Mouse (Mus musculus): Measurements from ENCODE around the gene Crxos. TPM values are rescaled to one million over a fixed set of nuclear protein-coding genes. Genes with fewer than 3 reads are reported as not detected.
"Not testable (repeated sequence)": the region's sequence is repeated elsewhere in the genome, so short reads cannot be mapped to it uniquely, and the experiment has no call there.

Crxos gene
- polyA plus RNA-seq, 1 experiment from 2014 or later: not detected

DNA sequence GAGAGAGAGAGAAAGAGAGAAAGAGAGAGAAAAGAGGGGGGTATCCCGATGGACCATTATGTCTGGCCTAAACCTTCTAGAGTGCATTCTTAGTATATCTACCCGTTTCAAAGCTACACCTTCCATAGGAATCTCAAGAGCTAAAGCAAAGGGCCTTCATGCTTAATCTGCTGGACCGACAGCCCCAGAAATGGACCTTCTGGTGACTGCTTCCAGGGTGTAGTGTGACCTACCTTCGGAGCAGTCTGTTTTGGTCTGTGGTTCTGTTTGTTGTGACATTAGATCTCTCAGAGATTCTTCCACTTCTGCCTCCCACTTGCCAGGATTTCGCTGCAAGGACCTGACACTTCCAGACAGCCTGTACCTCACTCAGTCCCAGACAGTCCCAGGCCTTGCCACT lies 28.1 kb downstream of the Crxos start:
- DNase-seq (ENCODE audit: low spot score): no peak
- Histone ChIP-seq H3K9me3 (replicated peaks) (no peaks in the 10 kb centered on the region), H3K27ac (no peak overlapping the region), H3K4me1 (0 out of 2 replicates have a peak, but pooled peaks cover 3% of the 10 kb centered on the region), H3K4me3 (no peak overlapping the region), H3K36me3 (no peaks in the 10 kb centered on the region), H3K27me3 (ENCODE audit: low read depth, poor library complexity, severe bottlenecking) (no peaks in the 10 kb centered on the region)
- 85% methylated on average over 5 of the region's 5 CpGs for WGBS

- 0 out of 2 replicates have a peak, but pooled peaks cover 3% of the 10 kb centered on the region for H3K4me1 ChIP-seq
- H3K36me3 ChIP-seq: peaks cover 11% of the 10 kb centered on the region
- H3K27me3 ChIP-seq (ENCODE audit: low read depth, poor library complexity, severe bottlenecking): no peaks in the 10 kb centered on the region
- H3K27ac ChIP-seq: no peak overlapping the region
- H3K4me3 ChIP-seq: no peak overlapping the region
- WGBS: 2% methylated on average over 4 of the region's 4 CpGs
- no peaks in the 10 kb centered on the region for H3K9me3 ChIP-seq (replicated peaks)
- DNase-seq (ENCODE audit: low spot score): peak; percentile 89
Observed at GRCm38 (mm10) chr7:15912183-15912582, 29.8 kb downstream of the Crxos start.

GRCm38 (mm10) chr7:15914252-15914651 lies 31.8 kb downstream of the Crxos start:
- H3K9me3 ChIP-seq (replicated peaks): no peaks in the 10 kb centered on the region
- peaks cover 32% of the 10 kb centered on the region for H3K36me3 ChIP-seq
- DNase-seq (ENCODE audit: low spot score): peak; percentile 52
- H3K4me3 ChIP-seq: no peak overlapping the region
- no peak overlapping the region for H3K27ac ChIP-seq
- H3K27me3 ChIP-seq (ENCODE audit: low read depth, poor library complexity, severe bottlenecking): no peaks in the 10 kb centered on the region
- 0 out of 2 replicates have a peak, but pooled peaks cover 3% of the 10 kb centered on the region for H3K4me1 ChIP-seq
- 43% methylated on average over 2 of the region's 2 CpGs for WGBS

GRCm38 (mm10) chr7:15914751-15915150 lies 32.3 kb downstream of the Crxos start:
- no peaks in the 10 kb centered on the region for H3K9me3 ChIP-seq (replicated peaks)
- H3K4me1 ChIP-seq: 0 out of 2 replicates have a peak, but pooled peaks cover 3% of the 10 kb centered on the region
- no peaks in the 10 kb centered on the region for H3K27me3 ChIP-seq (ENCODE audit: low read depth, poor library complexity, severe bottlenecking)
- peaks cover 37% of the 10 kb centered on the region for H3K36me3 ChIP-seq
- no peak for DNase-seq (ENCODE audit: low spot score)
- 80% methylated on average over 2 of the region's 2 CpGs for WGBS
- H3K4me3 ChIP-seq: no peak overlapping the region
- H3K27ac ChIP-seq: no peak overlapping the region

GRCm38 (mm10) chr7:15915695-15916094 lies 33.3 kb downstream of the Crxos start:
- WGBS: 87% methylated on average over 4 of the region's 4 CpGs
- DNase-seq (ENCODE audit: low spot score); H3K9me3 ChIP-seq (replicated peaks); H3K27ac ChIP-seq; H3K27me3 ChIP-seq (ENCODE audit: low read depth, poor library complexity, severe bottlenecking); H3K4me1 ChIP-seq; H3K4me3 ChIP-seq: not testable (repeated sequence)
- H3K36me3 ChIP-seq: peaks cover 46% of the 10 kb centered on the region

DNA sequence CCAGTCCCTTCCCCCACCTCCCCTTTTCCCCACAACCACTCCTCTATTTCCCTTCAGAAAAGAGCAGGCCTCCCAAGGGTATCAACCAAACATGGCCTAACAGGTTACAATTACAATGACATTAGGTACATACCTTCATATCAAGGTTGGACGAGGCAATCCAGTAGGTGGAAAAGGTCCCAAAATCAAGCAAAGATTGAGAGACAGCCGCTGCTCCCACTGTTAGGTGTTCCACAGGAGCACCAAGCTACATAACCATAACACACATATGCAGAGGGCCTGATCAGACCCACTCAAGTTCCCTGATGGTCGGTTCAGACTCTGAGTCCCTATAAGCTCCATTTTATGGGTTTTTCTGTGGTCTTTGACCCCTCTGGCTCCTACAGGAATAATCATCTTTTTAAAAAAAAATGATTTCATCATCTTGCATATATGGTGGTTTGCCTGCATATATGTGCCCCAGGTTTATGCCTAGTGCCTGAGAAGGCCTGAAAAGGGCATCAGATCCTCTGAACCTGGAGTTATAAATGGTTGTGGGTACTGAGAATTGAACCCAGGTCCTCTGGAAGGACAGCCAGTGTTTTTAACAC lies 33.8 kb downstream of the Crxos start:
- peaks cover 48% of the 10 kb centered on the region for H3K36me3 ChIP-seq
- WGBS: 82% methylated on average over 3 of the region's 3 CpGs
- peaks cover 13% of the 10 kb centered on the region for H3K4me1 ChIP-seq
- H3K4me3 ChIP-seq: no peak overlapping the region
- H3K9me3 ChIP-seq (replicated peaks): no peaks in the 10 kb centered on the region
- H3K27me3 ChIP-seq (ENCODE audit: low read depth, poor library complexity, severe bottlenecking): no peaks in the 10 kb centered on the region
- H3K27ac ChIP-seq: no peak overlapping the region
- DNase-seq (ENCODE audit: low spot score): no peak

DNA sequence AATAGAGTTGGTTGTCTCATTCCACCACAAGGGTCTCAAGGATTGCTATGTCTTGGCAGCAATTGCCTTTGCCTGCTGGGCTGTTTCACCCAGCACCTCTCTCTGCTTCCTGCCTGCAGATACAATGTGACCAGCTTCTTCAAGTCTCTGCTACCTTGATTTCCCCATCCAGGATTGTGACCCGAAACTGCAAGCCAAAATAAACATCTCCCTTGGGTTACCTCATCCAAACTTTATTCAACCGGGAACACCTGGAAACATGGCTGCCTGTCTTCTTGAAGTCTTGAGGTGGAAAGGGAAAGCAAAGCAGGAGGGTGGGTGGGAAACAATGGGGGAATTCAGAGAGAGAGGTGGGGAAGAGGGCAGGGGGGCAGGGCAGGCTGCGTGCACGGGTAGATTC lies 34.6 kb downstream of the Crxos start:
- H3K27me3 ChIP-seq (ENCODE audit: low read depth, poor library complexity, severe bottlenecking): no peaks in the 10 kb centered on the region
- H3K27ac ChIP-seq: no peak overlapping the region
- H3K36me3 ChIP-seq: peaks cover 48% of the 10 kb centered on the region
- no peak overlapping the region for H3K4me3 ChIP-seq
- H3K9me3 ChIP-seq (replicated peaks): no peaks in the 10 kb centered on the region
- DNase-seq (ENCODE audit: low spot score): no peak
- WGBS: 87% methylated on average over 4 of the region's 4 CpGs
- peaks cover 18% of the 10 kb centered on the region for H3K4me1 ChIP-seq

DNA sequence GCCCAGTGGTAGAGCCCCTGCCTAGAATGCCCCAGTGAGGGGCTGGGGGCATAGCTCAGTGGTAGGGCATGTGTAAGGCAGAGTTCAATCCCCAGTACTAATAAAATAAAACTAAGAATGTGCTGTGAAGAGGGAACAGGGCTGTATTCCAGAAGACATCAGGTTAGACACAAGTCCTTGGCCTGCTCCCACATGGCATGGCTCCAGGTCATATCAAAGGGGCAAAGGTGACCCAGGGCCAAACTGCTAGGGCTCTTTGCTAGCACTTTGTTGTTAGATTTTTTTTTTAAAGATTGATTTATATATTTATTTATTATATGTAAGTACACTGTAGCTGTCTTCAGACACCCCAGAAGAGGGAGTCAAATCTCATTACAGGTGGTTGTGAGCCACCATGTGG lies 36.0 kb downstream of the Crxos start:
- no peak for DNase-seq (ENCODE audit: low spot score)
- H3K9me3 ChIP-seq (replicated peaks): no peaks in the 10 kb centered on the region
- peaks cover 21% of the 10 kb centered on the region for H3K4me1 ChIP-seq
- H3K36me3 ChIP-seq: peaks cover 48% of the 10 kb centered on the region
- H3K27ac ChIP-seq: no peak overlapping the region
- no peaks in the 10 kb centered on the region for H3K27me3 ChIP-seq (ENCODE audit: low read depth, poor library complexity, severe bottlenecking)
- H3K4me3 ChIP-seq: no peak overlapping the region

DNA sequence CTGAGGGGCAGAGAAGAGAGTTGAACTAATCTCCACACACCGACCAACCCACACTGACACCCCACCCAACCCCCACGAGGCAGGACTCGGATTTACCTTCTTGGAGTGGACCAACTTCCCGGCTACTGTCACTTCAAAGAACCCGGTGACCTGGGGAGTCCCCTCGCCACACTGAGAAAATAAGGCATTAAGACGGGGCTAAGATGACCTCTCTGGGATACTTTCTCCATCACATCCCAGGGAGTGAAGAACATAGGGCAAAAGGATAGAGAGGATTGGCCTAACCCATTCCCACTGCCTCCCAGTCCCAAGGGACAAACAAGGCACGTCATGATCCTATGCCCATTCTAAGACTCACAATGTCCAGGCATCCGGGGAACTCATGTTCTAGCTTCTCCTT lies 37.5 kb downstream of the Crxos start:
- H3K27me3 ChIP-seq (ENCODE audit: low read depth, poor library complexity, severe bottlenecking): no peaks in the 10 kb centered on the region
- H3K4me3 ChIP-seq: peak overlapping the region; percentile 79
- WGBS: 94% methylated on average over 9 of the region's 9 CpGs
- peaks cover 48% of the 10 kb centered on the region for H3K36me3 ChIP-seq
- H3K4me1 ChIP-seq: peaks cover 21% of the 10 kb centered on the region
- H3K27ac ChIP-seq: no peak overlapping the region
- H3K9me3 ChIP-seq (replicated peaks): no peaks in the 10 kb centered on the region
- DNase-seq (ENCODE audit: low spot score): no peak

GRCm38 (mm10) chr7:15920645-15921190 lies 38.3 kb downstream of the Crxos start:
- H3K4me1 ChIP-seq: peaks cover 21% of the 10 kb centered on the region
- H3K9me3 ChIP-seq (replicated peaks): no peaks in the 10 kb centered on the region
- peak overlapping the region; percentile 79 for H3K4me3 ChIP-seq
- 88% methylated on average over 6 of the region's 6 CpGs for WGBS
- no peak overlapping the region for H3K27ac ChIP-seq
- H3K36me3 ChIP-seq: peaks cover 48% of the 10 kb centered on the region
- H3K27me3 ChIP-seq (ENCODE audit: low read depth, poor library complexity, severe bottlenecking): no peaks in the 10 kb centered on the region
- no peak for DNase-seq (ENCODE audit: low spot score)

GRCm38 (mm10) chr7:15921796-15922195 lies 39.4 kb downstream of the Crxos start:
- peak; percentile 75 for DNase-seq (ENCODE audit: low spot score)
- H3K4me3 ChIP-seq: peak overlapping the region; percentile 79
- H3K27ac ChIP-seq: peak overlapping the region; percentile 93
- peaks cover 41% of the 10 kb centered on the region for H3K36me3 ChIP-seq
- no peaks in the 10 kb centered on the region for H3K27me3 ChIP-seq (ENCODE audit: low read depth, poor library complexity, severe bottlenecking)
- no peaks in the 10 kb centered on the region for H3K9me3 ChIP-seq (replicated peaks)
- H3K4me1 ChIP-seq: peaks cover 21% of the 10 kb centered on the region
- under 1% methylated on average over 10 of the region's 10 CpGs for WGBS

DNA sequence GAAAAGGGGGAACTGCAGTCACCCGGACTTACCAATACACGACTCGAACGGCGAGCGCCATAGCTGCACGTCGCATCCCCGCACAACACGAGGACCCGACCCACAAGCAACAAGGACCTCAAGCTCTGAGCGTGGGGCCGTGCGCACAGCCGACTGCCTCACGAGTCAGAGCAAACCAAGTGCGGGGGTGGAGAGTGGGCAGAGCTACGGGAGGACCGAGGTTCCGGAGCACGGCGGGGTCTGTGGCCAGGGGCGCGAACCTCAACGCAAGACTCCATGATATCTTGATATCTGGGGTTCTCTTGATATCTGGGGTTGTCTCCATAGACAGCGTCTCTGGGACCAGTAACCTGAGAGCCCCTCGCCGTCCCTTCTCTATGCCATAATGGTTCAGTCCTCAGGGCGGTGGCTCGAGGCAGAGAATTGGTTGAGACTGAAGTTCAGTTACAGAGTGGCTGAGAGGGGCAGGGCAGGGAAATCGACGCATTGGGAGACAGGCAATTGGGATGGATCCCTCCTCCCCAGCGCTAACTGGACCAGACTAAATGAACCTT lies 39.9 kb downstream of the Crxos start, which contains the start of gene Selenow:
Gene Selenow, minus strand, starts transcription at position 183 of the 554 bp plus-strand sequence.
- peaks cover 21% of the 10 kb centered on the region for H3K4me1 ChIP-seq
- peaks cover 36% of the 10 kb centered on the region for H3K36me3 ChIP-seq
- WGBS: under 1% methylated on average over 33 of the region's 33 CpGs
- peak within 1 kb of the TSS; percentile 93 for H3K27ac ChIP-seq
- H3K27me3 ChIP-seq (ENCODE audit: low read depth, poor library complexity, severe bottlenecking): no peaks in the 10 kb centered on the region
- peak; percentile 94 for DNase-seq (ENCODE audit: low spot score)
- no peaks in the 10 kb centered on the region for H3K9me3 ChIP-seq (replicated peaks)
- peak within 1 kb of the TSS; percentile 79 for H3K4me3 ChIP-seq

GRCm38 (mm10) chr7:15929910-15930309 lies 47.5 kb downstream of the Crxos start:
- H3K27ac ChIP-seq: no peak overlapping the region
- no peak overlapping the region for H3K4me3 ChIP-seq
- 36% methylated on average over 4 of the region's 4 CpGs for WGBS
- H3K36me3 ChIP-seq: peaks cover 2% of the 10 kb centered on the region; the same call in 1 of the 2 replicates
- H3K9me3 ChIP-seq (replicated peaks): no peaks in the 10 kb centered on the region
- peak; percentile 62 for DNase-seq (ENCODE audit: low spot score)
- H3K4me1 ChIP-seq: peaks cover 5% of the 10 kb centered on the region; the same call in 1 of the 2 replicates
- H3K27me3 ChIP-seq (ENCODE audit: low read depth, poor library complexity, severe bottlenecking): no peaks in the 10 kb centered on the region

All from limb, embryonic 10.5 days (tissue).